Mouse (Mus musculus): Measurements from ENCODE around the gene Ears2.

Ears2 gene

GRCm38 (mm10) chr7:122045181-122045634 lies 21.9 kb downstream of the Ears2 start:
- DNase-seq (ENCODE audit: low spot score): peak; percentile 48

GRCm38 (mm10) chr7:122044106-122044505 lies 23.0 kb downstream of the Ears2 start:
- DNase-seq (ENCODE audit: low spot score): no peak

- DNase-seq (ENCODE audit: low spot score): no peak
Observed at GRCm38 (mm10) chr7:122034348-122034747, 32.7 kb downstream of the Ears2 start.

- no peak for DNase-seq (ENCODE audit: low spot score)
Observed at GRCm38 (mm10) chr7:122033371-122033770, 33.7 kb downstream of the Ears2 start.

- DNase-seq (ENCODE audit: low spot score): no peak
Observed at GRCm38 (mm10) chr7:122022131-122022530, 44.9 kb downstream of the Ears2 start.

GRCm38 (mm10) chr7:122020667-122021354 lies 46.3 kb downstream of the Ears2 start, which contains the start of gene Gga2:
Gga2 (minus strand) TSS chr7:122021222.
- peak; percentile 89 for DNase-seq (ENCODE audit: low spot score)

GRCm38 (mm10) chr7:122020273-122020666 lies 46.8 kb downstream of the Ears2 start:
- no peak for DNase-seq (ENCODE audit: low spot score)

- DNase-seq (ENCODE audit: low spot score): no peak
Observed at GRCm38 (mm10) chr7:122018978-122019377, 48.1 kb downstream of the Ears2 start.

- no peak for DNase-seq (ENCODE audit: low spot score)
Observed at GRCm38 (mm10) chr7:122018247-122018646, 48.8 kb downstream of the Ears2 start.

GRCm38 (mm10) chr7:122015734-122016133 lies 51.3 kb downstream of the Ears2 start:
- peak; percentile 27 for DNase-seq (ENCODE audit: low spot score)

GRCm38 (mm10) chr7:122015105-122015504 lies 52.0 kb downstream of the Ears2 start:
- DNase-seq (ENCODE audit: low spot score): peak; percentile 60

- DNase-seq (ENCODE audit: low spot score): no peak
Observed at GRCm38 (mm10) chr7:122012949-122013348, 54.1 kb downstream of the Ears2 start.

- DNase-seq (ENCODE audit: low spot score): no peak
Observed at GRCm38 (mm10) chr7:122012370-122012769, 54.7 kb downstream of the Ears2 start.

- no peak for DNase-seq (ENCODE audit: low spot score)
Observed at GRCm38 (mm10) chr7:122000396-122000795, 66.7 kb downstream of the Ears2 start.

GRCm38 (mm10) chr7:121995961-121996360 lies 71.1 kb downstream of the Ears2 start:
- DNase-seq (ENCODE audit: low spot score): no peak
